ENCODE assay signal across 8 mouse cellular contexts in genomic region chr11:116661291-116661947, GRCm38 (mm10). TPM values are rescaled to one million over a fixed set of nuclear protein-coding genes. Genes with fewer than 3 reads are reported as not detected.
DNase-seq lines count a peak whose midpoint lies in the region; ATAC-seq and TF ChIP-seq lines count a peak whose summit lies in the region.

No protein-coding gene starts in this region.

- intact Hi-C loops in heart, postnatal 10 days (cut with DNase I): no loop called here

- H3K9me3 ChIP-seq in lung, embryonic 14.5 days (ENCODE audit: low read depth, low read length): no peaks in the 10 kb centered on the region
- no peaks in the 10 kb centered on the region for H3K9me3 ChIP-seq in hindbrain, embryonic 10.5 days
- no peaks in the 10 kb centered on the region for H3K9me3 ChIP-seq in neural tube, embryonic 12.5 days

- peaks cover 5% of the 10 kb centered on the region; the same call in 1 of the 2 replicates for H3K27me3 ChIP-seq in lung, embryonic 14.5 days (ENCODE audit: insufficient read depth, low read length)
- peaks cover 60% of the 10 kb centered on the region for H3K27me3 ChIP-seq in hindbrain, embryonic 10.5 days (ENCODE audit: insufficient read depth, poor library complexity, severe bottlenecking)
- 0 out of 2 replicates have a peak, but pooled peaks cover 5% of the 10 kb centered on the region for H3K27me3 ChIP-seq in neural tube, embryonic 12.5 days (replicated peaks)

- no peak for ATAC-seq in lung, embryonic 14.5 days (ENCODE audit: insufficient read depth)
- ATAC-seq in neural tube, embryonic 12.5 days (ENCODE audit: low FRiP score, low read depth): peak; percentile 75

- no peak overlapping the region for H3K4me2 ChIP-seq in lung, embryonic 14.5 days
- peak overlapping the region; percentile 48 for H3K4me2 ChIP-seq in neural tube, embryonic 12.5 days (replicated peaks)

- WGBS in lung, embryonic 14.5 days: 35% methylated on average over 13 of the region's 13 CpGs
- WGBS in lung, adult 2 months: 41% methylated on average over 13 of the region's 13 CpGs
- 20% methylated on average over 13 of the region's 13 CpGs for WGBS in hindbrain, embryonic 10.5 days
- WGBS in neural tube, embryonic 12.5 days: 17% methylated on average over 13 of the region's 13 CpGs

- no peak overlapping the region for H3K4me3 ChIP-seq in lung, embryonic 14.5 days (ENCODE audit: low read depth, low read length)
- H3K4me3 ChIP-seq in lung, adult 2 months (replicated peaks; ENCODE audit: extremely low read depth, low read depth, low read length): no peak overlapping the region
- H3K4me3 ChIP-seq in hindbrain, embryonic 10.5 days: peak overlapping the region; percentile 22
- H3K4me3 ChIP-seq in neural tube, embryonic 12.5 days: no peak overlapping the region

- H3K36me3 ChIP-seq in lung, embryonic 14.5 days (ENCODE audit: insufficient read depth): no peaks in the 10 kb centered on the region
- no peaks in the 10 kb centered on the region for H3K36me3 ChIP-seq in hindbrain, embryonic 10.5 days
- H3K36me3 ChIP-seq in neural tube, embryonic 12.5 days: no peaks in the 10 kb centered on the region

- TF ChIP-seq CTCF in lung, embryonic 14.5 days (IDR thresholded peaks at IDR 0.05; ENCODE audit: low read depth): no peak
- TF ChIP-seq CTCF in lung, adult 2 months (IDR thresholded peaks at IDR 0.05; ENCODE audit: insufficient read depth, low read length): no peak

- TF ChIP-seq POLR2A in lung, adult 2 months (IDR thresholded peaks at IDR 0.05; ENCODE audit: borderline replicate concordance, extremely low read depth, low read depth, low read length): no peak

- DNase-seq in adrenal gland, adult 2 months: peak; percentile 74
- DNase-seq in adrenal gland, adult 18-20 months (ENCODE audit: low spot score in 2 of 2): no peak
- no peak for DNase-seq in lung, embryonic 14.5 days
- no peak for DNase-seq in lung, adult 2 months
- DNase-seq in hindbrain, embryonic 10.5 days (ENCODE audit: low spot score): peak; percentile 43
- no peak for DNase-seq in gastrocnemius, postnatal 25 days
- DNase-seq in heart, postnatal 10 days: no peak

- peak overlapping the region; percentile 16; the same call in 1 of the 2 replicates for H3K9ac ChIP-seq in lung, embryonic 14.5 days
- peak overlapping the region; percentile 48 for H3K9ac ChIP-seq in neural tube, embryonic 12.5 days

- peaks cover 35% of the 10 kb centered on the region; the same call in 1 of the 2 replicates for H3K4me1 ChIP-seq in lung, embryonic 14.5 days (ENCODE audit: insufficient read depth)
- H3K4me1 ChIP-seq in lung, adult 2 months (ENCODE audit: control insufficient read depth, insufficient read depth, low read length): peaks cover 13% of the 10 kb centered on the region; the same call in 1 of the 2 replicates
- H3K4me1 ChIP-seq in hindbrain, embryonic 10.5 days (replicated peaks): peaks cover 81% of the 10 kb centered on the region
- H3K4me1 ChIP-seq in neural tube, embryonic 12.5 days: peaks cover 64% of the 10 kb centered on the region

- 0 out of 2 replicates have a peak overlapping the region, but pooled peaks have one; percentile 10 for H3K27ac ChIP-seq in lung, embryonic 14.5 days (ENCODE audit: low read depth)
- H3K27ac ChIP-seq in hindbrain, embryonic 10.5 days: peak overlapping the region; percentile 79
- H3K27ac ChIP-seq in neural tube, embryonic 12.5 days: peak overlapping the region; percentile 86

RNA-seq across cellular contexts. Expression of gene Cygb, which starts 7.3 kb away (rescaled TPM):
- 10 to 100 TPM; 24.8 to 46.8 TPM for total RNA-seq in adrenal gland, adult 2 months (2021)
- 54.3 and 62.4 TPM in 2 replicates for polyA plus RNA-seq in adrenal gland, adult 2 months (2012; rRNA removed)
- 10 to 100 TPM; 26.0 to 42.7 TPM for total RNA-seq in adrenal gland, adult 18-20 months (2021)
- 9.5 and 10.0 TPM in 2 replicates for polyA plus RNA-seq in lung, embryonic 14.5 days (2014; fragmentation: Nextera tagmentation; extraction: Ambion mirVana)
- polyA plus RNA-seq in lung, adult 2 months (2012; rRNA removed): 33.6 and 41.2 TPM in 2 replicates
- 3.5 and 3.8 TPM in 2 replicates for polyA plus RNA-seq in hindbrain, embryonic 10.5 days (2016; fragmentation: Nextera tagmentation; extraction: Ambion mirVana)
- polyA plus RNA-seq in neural tube, embryonic 12.5 days (2016; fragmentation: Nextera tagmentation; extraction: Ambion mirVana): 6.7 and 6.9 TPM in 2 replicates
- 10 to 100 TPM in 1 of 2 experiments, 1 to 10 TPM in 1; 7.5 to 14.7 TPM for total RNA-seq in gastrocnemius, postnatal 25 days (2021)
- total RNA-seq in heart, postnatal 10 days (2021): 10 to 100 TPM; 76.2 to 85.4 TPM

RNA-seq across cellular contexts. Expression of gene Prcd, which starts 8.1 kb away (rescaled TPM):
- total RNA-seq in adrenal gland, adult 2 months (2021): 10 to 100 TPM; 10.2 to 14.2 TPM
- polyA plus RNA-seq in adrenal gland, adult 2 months (2012; rRNA removed): 13.0 and 14.1 TPM in 2 replicates
- total RNA-seq in adrenal gland, adult 18-20 months (2021): 10 to 100 TPM; 12.5 to 13.2 TPM
- polyA plus RNA-seq in lung, embryonic 14.5 days (2014; fragmentation: Nextera tagmentation; extraction: Ambion mirVana): 0.53 and 1.6 TPM in 2 replicates
- polyA plus RNA-seq in lung, adult 2 months (2012; rRNA removed): 2.8 and 5.6 TPM in 2 replicates
- polyA plus RNA-seq in hindbrain, embryonic 10.5 days (2016; fragmentation: Nextera tagmentation; extraction: Ambion mirVana): 0.47 and 1.2 TPM in 2 replicates
- polyA plus RNA-seq in neural tube, embryonic 12.5 days (2016; fragmentation: Nextera tagmentation; extraction: Ambion mirVana): 0.39 and 0.79 TPM in 2 replicates
- total RNA-seq in gastrocnemius, postnatal 25 days (2021): under 1 TPM in 1 of 2 experiments, not detected in 1; 0.35 TPM
- total RNA-seq in heart, postnatal 10 days (2021): 1 to 10 TPM; 1.4 to 1.7 TPM

RNA-seq across cellular contexts. Expression of gene Rhbdf2, which starts 34.6 kb away (rescaled TPM):
- total RNA-seq in adrenal gland, adult 2 months (2021): 10 to 100 TPM in 1 of 2 experiments, 1 to 10 TPM in 1; 8.2 to 22.7 TPM
- 41.1 and 56.8 TPM in 2 replicates for polyA plus RNA-seq in adrenal gland, adult 2 months (2012; rRNA removed)
- total RNA-seq in adrenal gland, adult 18-20 months (2021): 10 to 100 TPM; 12.1 to 17.6 TPM
- polyA plus RNA-seq in lung, embryonic 14.5 days (2014; fragmentation: Nextera tagmentation; extraction: Ambion mirVana): 8.9 and 9.8 TPM in 2 replicates
- 82.2 and 87.8 TPM in 2 replicates for polyA plus RNA-seq in lung, adult 2 months (2012; rRNA removed)
- 3.8 and 6.6 TPM in 2 replicates for polyA plus RNA-seq in hindbrain, embryonic 10.5 days (2016; fragmentation: Nextera tagmentation; extraction: Ambion mirVana)
- polyA plus RNA-seq in neural tube, embryonic 12.5 days (2016; fragmentation: Nextera tagmentation; extraction: Ambion mirVana): 4.9 and 6.5 TPM in 2 replicates
- 1 to 10 TPM; 6.3 to 7.5 TPM for total RNA-seq in gastrocnemius, postnatal 25 days (2021)
- 10 to 100 TPM; 15.4 to 17.7 TPM for total RNA-seq in heart, postnatal 10 days (2021)

Comparison
In these comparisons a context has a peak if more than half of its experiments do, and no peak if none do; other contexts are left out.
1. DNase-seq: peak in adrenal gland, adult 2 months (single experiment) and hindbrain, embryonic 10.5 days (single experiment); none in adrenal gland, adult 18-20 months (0 of 2), lung, embryonic 14.5 days (single experiment), lung, adult 2 months (single experiment), gastrocnemius, postnatal 25 days (single experiment) and heart, postnatal 10 days (0 of 2).
2. H3K27ac ChIP-seq: peak in every context shown above with its lines; median percentile 86 in neural tube, embryonic 12.5 days; 79 in hindbrain, embryonic 10.5 days; 10 in lung, embryonic 14.5 days.